Mouse (Mus musculus): ENCODE data around the gene Tnfaip1.
"Not testable (repeated sequence)": the region's sequence is repeated elsewhere in the genome, so short reads cannot be mapped to it uniquely, and the experiment has no call there.

The Tnfaip1 gene

GRCm38 (mm10) chr11:78536080-78536689 lies at the start of gene Tnfaip1, which contains the start of gene Ift20:
TSS of gene Tnfaip1 (minus strand) at chr11:78536332.
TSS of gene Ift20 (plus strand) at chr11:78536361.
- DNase-seq (ENCODE audit: low spot score in 2 of 2): peak; percentile 88 to 99

- no peak for DNase-seq (ENCODE audit: low spot score in 2 of 2)
Observed at GRCm38 (mm10) chr11:78582848-78583247, 46.7 kb upstream of the Tnfaip1 start.

GRCm38 (mm10) chr11:78574975-78575374 lies 38.8 kb upstream of the Tnfaip1 start:
- DNase-seq (ENCODE audit: low spot score in 2 of 2): no peak

- no peak for DNase-seq (ENCODE audit: low spot score in 2 of 2)
Observed at GRCm38 (mm10) chr11:78574536-78574935, 38.4 kb upstream of the Tnfaip1 start.

GRCm38 (mm10) chr11:78574031-78574430 lies 37.9 kb upstream of the Tnfaip1 start:
- not testable (repeated sequence) for DNase-seq (ENCODE audit: low spot score in 2 of 2)

- DNase-seq (ENCODE audit: low spot score in 2 of 2): no peak
Observed at GRCm38 (mm10) chr11:78571854-78572253, 35.7 kb upstream of the Tnfaip1 start.

GRCm38 (mm10) chr11:78571441-78571840 lies 35.3 kb upstream of the Tnfaip1 start:
- DNase-seq (ENCODE audit: low spot score in 2 of 2): no peak

- no peak for DNase-seq (ENCODE audit: low spot score in 2 of 2)
Observed at GRCm38 (mm10) chr11:78569806-78570205, 33.7 kb upstream of the Tnfaip1 start.

- no peak for DNase-seq (ENCODE audit: low spot score in 2 of 2)
Observed at GRCm38 (mm10) chr11:78568827-78569226, 32.7 kb upstream of the Tnfaip1 start.

GRCm38 (mm10) chr11:78567614-78568013 lies 31.5 kb upstream of the Tnfaip1 start:
- DNase-seq (ENCODE audit: low spot score in 2 of 2): no peak

GRCm38 (mm10) chr11:78566775-78567174 lies 30.6 kb upstream of the Tnfaip1 start:
- no peak for DNase-seq (ENCODE audit: low spot score in 2 of 2)

GRCm38 (mm10) chr11:78560447-78560846 lies 24.3 kb upstream of the Tnfaip1 start:
- peak in 1 of 2 experiments; percentile 68 for DNase-seq (ENCODE audit: low spot score in 2 of 2)

- DNase-seq (ENCODE audit: low spot score in 2 of 2): no peak
Observed at GRCm38 (mm10) chr11:78557241-78557640, 21.1 kb upstream of the Tnfaip1 start.

GRCm38 (mm10) chr11:78556070-78556469 lies 19.9 kb upstream of the Tnfaip1 start:
- DNase-seq (ENCODE audit: low spot score in 2 of 2): no peak

GRCm38 (mm10) chr11:78555623-78556022 lies 19.5 kb upstream of the Tnfaip1 start:
- DNase-seq (ENCODE audit: low spot score in 2 of 2): no peak

- no peak for DNase-seq (ENCODE audit: low spot score in 2 of 2)
Observed at GRCm38 (mm10) chr11:78551059-78551398, 14.9 kb upstream of the Tnfaip1 start.

GRCm38 (mm10) chr11:78550168-78551058 lies 14.3 kb upstream of the Tnfaip1 start, which contains the start of gene Tmem97:
TSS of gene Tmem97 (minus strand) at chr11:78550777.
- DNase-seq (ENCODE audit: low spot score in 2 of 2): peak; percentile 81 to 96

GRCm38 (mm10) chr11:78549491-78549987 lies 13.4 kb upstream of the Tnfaip1 start:
- DNase-seq (ENCODE audit: low spot score in 2 of 2): no peak

GRCm38 (mm10) chr11:78547718-78548460 lies 11.8 kb upstream of the Tnfaip1 start:
- DNase-seq (ENCODE audit: low spot score in 2 of 2): no peak

- no peak for DNase-seq (ENCODE audit: low spot score in 2 of 2)
Observed at GRCm38 (mm10) chr11:78545181-78545580, 9.0 kb upstream of the Tnfaip1 start.

- no peak for DNase-seq (ENCODE audit: low spot score in 2 of 2)
Observed at GRCm38 (mm10) chr11:78544449-78545111, 8.4 kb upstream of the Tnfaip1 start.

All from spleen, postnatal 10 days (tissue).